Mouse (Mus musculus): ENCODE measurements around the gene Kcnj11. TPM values are rescaled to one million over a fixed set of nuclear protein-coding genes. Genes with fewer than 3 reads are reported as not detected.

Gene Kcnj11
- polyA plus RNA-seq, 1 experiment from 2014 or later: 0.48 TPM

- Histone ChIP-seq H3K4me3 (no peak overlapping the region), H3K36me3 (peaks cover 100% of the 10 kb centered on the region), H3K4me1 (replicated peaks) (no peaks in the 10 kb centered on the region), H3K9me3 (no peaks in the 10 kb centered on the region), H3K27ac (no peak overlapping the region), H3K27me3 (ENCODE audit: insufficient read depth, poor library complexity, severe bottlenecking) (no peaks in the 10 kb centered on the region)
- DNase-seq (ENCODE audit: low spot score): no peak
- WGBS: 96% methylated on average over 6 of the region's 6 CpGs
Measured at GRCm38 (mm10) chr7:46063296-46063695, 37.3 kb downstream of the Kcnj11 start.

GRCm38 (mm10) chr7:46061614-46062013 lies 39.0 kb downstream of the Kcnj11 start:
- 96% methylated on average over 16 of the region's 16 CpGs for WGBS
- Histone ChIP-seq H3K27me3 (ENCODE audit: insufficient read depth, poor library complexity, severe bottlenecking) (no peaks in the 10 kb centered on the region), H3K9me3 (no peaks in the 10 kb centered on the region), H3K27ac (no peak overlapping the region), H3K4me3 (no peak overlapping the region), H3K36me3 (peaks cover 100% of the 10 kb centered on the region), H3K4me1 (replicated peaks) (no peaks in the 10 kb centered on the region)
- no peak for DNase-seq (ENCODE audit: low spot score)

- 94% methylated on average over 8 of the region's 8 CpGs for WGBS
- Histone ChIP-seq H3K4me1 (replicated peaks) (no peaks in the 10 kb centered on the region), H3K9me3 (no peaks in the 10 kb centered on the region), H3K4me3 (no peak overlapping the region), H3K27ac (no peak overlapping the region), H3K27me3 (ENCODE audit: insufficient read depth, poor library complexity, severe bottlenecking) (no peaks in the 10 kb centered on the region), H3K36me3 (peaks cover 99% of the 10 kb centered on the region)
- no peak for DNase-seq (ENCODE audit: low spot score)
Measured at GRCm38 (mm10) chr7:46060688-46061087, 39.9 kb downstream of the Kcnj11 start.

GRCm38 (mm10) chr7:46058882-46059281 lies 41.7 kb downstream of the Kcnj11 start:
- DNase-seq (ENCODE audit: low spot score): no peak
- 96% methylated on average over 11 of the region's 11 CpGs for WGBS

GRCm38 (mm10) chr7:46053566-46053965 lies 47.0 kb downstream of the Kcnj11 start:
- Histone ChIP-seq H3K4me1 (replicated peaks) (peaks cover 6% of the 10 kb centered on the region; the same call in 1 of the 2 replicates), H3K36me3 (peaks cover 90% of the 10 kb centered on the region), H3K27me3 (ENCODE audit: insufficient read depth, poor library complexity, severe bottlenecking) (no peaks in the 10 kb centered on the region), H3K9me3 (no peaks in the 10 kb centered on the region), H3K27ac (no peak overlapping the region), H3K4me3 (no peak overlapping the region)
- WGBS: 92% methylated on average over 3 of the region's 3 CpGs
- DNase-seq (ENCODE audit: low spot score): no peak

More at GRCm38 (mm10) chr7:46058882-46059281, 41.7 kb downstream of the Kcnj11 start:
- Histone ChIP-seq H3K9me3 (no peaks in the 10 kb centered on the region), H3K27me3 (ENCODE audit: insufficient read depth, poor library complexity, severe bottlenecking) (no peaks in the 10 kb centered on the region), H3K36me3 (peaks cover 99% of the 10 kb centered on the region), H3K4me3 (no peak overlapping the region), H3K4me1 (replicated peaks) (no peaks in the 10 kb centered on the region), H3K27ac (no peak overlapping the region)

- Histone ChIP-seq H3K36me3 (peaks cover 89% of the 10 kb centered on the region), H3K27ac (no peak overlapping the region), H3K4me3 (no peak overlapping the region), H3K9me3 (no peaks in the 10 kb centered on the region), H3K27me3 (ENCODE audit: insufficient read depth, poor library complexity, severe bottlenecking) (no peaks in the 10 kb centered on the region), H3K4me1 (replicated peaks) (peaks cover 6% of the 10 kb centered on the region; the same call in 1 of the 2 replicates)
- WGBS: 90% methylated on average over 4 of the region's 4 CpGs
- no peak for DNase-seq (ENCODE audit: low spot score)
Measured at GRCm38 (mm10) chr7:46052161-46052821, 48.3 kb downstream of the Kcnj11 start.

GRCm38 (mm10) chr7:46049981-46050380 lies 50.6 kb downstream of the Kcnj11 start:
- Histone ChIP-seq H3K36me3 (peaks cover 88% of the 10 kb centered on the region), H3K4me1 (replicated peaks) (peaks cover 6% of the 10 kb centered on the region; the same call in 1 of the 2 replicates), H3K4me3 (no peak overlapping the region), H3K27me3 (ENCODE audit: insufficient read depth, poor library complexity, severe bottlenecking) (no peaks in the 10 kb centered on the region), H3K9me3 (no peaks in the 10 kb centered on the region), H3K27ac (no peak overlapping the region)
- DNase-seq (ENCODE audit: low spot score): no peak
- 74% methylated on average over 7 of the region's 7 CpGs for WGBS

- Histone ChIP-seq H3K27ac (no peak overlapping the region), H3K36me3 (peaks cover 88% of the 10 kb centered on the region), H3K4me3 (no peak overlapping the region), H3K9me3 (no peaks in the 10 kb centered on the region), H3K4me1 (replicated peaks) (peaks cover 6% of the 10 kb centered on the region; the same call in 1 of the 2 replicates), H3K27me3 (ENCODE audit: insufficient read depth, poor library complexity, severe bottlenecking) (no peaks in the 10 kb centered on the region)
- DNase-seq (ENCODE audit: low spot score): no peak
- WGBS: 93% methylated on average over 13 of the region's 13 CpGs
Measured at GRCm38 (mm10) chr7:46047873-46048562, 52.5 kb downstream of the Kcnj11 start.

GRCm38 (mm10) chr7:46045882-46046281 lies 54.7 kb downstream of the Kcnj11 start:
- 95% methylated on average over 11 of the region's 11 CpGs for WGBS
- no peak overlapping the region for H3K27ac ChIP-seq
- no peak for DNase-seq (ENCODE audit: low spot score)

GRCm38 (mm10) chr7:46044106-46044505 lies 56.5 kb downstream of the Kcnj11 start:
- H3K9me3 ChIP-seq: no peaks in the 10 kb centered on the region
- no peaks in the 10 kb centered on the region for H3K27me3 ChIP-seq (ENCODE audit: insufficient read depth, poor library complexity, severe bottlenecking)
- H3K4me1 ChIP-seq (replicated peaks): no peaks in the 10 kb centered on the region
- WGBS: 91% methylated on average over 10 of the region's 10 CpGs
- no peak for DNase-seq (ENCODE audit: low spot score)
- H3K4me3 ChIP-seq: no peak overlapping the region
- H3K36me3 ChIP-seq: peaks cover 93% of the 10 kb centered on the region
- H3K27ac ChIP-seq: no peak overlapping the region

More at GRCm38 (mm10) chr7:46045882-46046281, 54.7 kb downstream of the Kcnj11 start:
- no peaks in the 10 kb centered on the region for H3K9me3 ChIP-seq
- peaks cover 91% of the 10 kb centered on the region for H3K36me3 ChIP-seq
- no peak overlapping the region for H3K4me3 ChIP-seq
- no peaks in the 10 kb centered on the region for H3K27me3 ChIP-seq (ENCODE audit: insufficient read depth, poor library complexity, severe bottlenecking)
- H3K4me1 ChIP-seq (replicated peaks): peaks cover 6% of the 10 kb centered on the region; the same call in 1 of the 2 replicates

Other genes with a start within 250 kb of the Kcnj11 start
- gene Kdelr1, start 228.0 kb downstream of the Kcnj11 start, polyA plus RNA-seq (2016; fragmentation: Nextera tagmentation; extraction: Ambion mirVana): 37.6 and 67.7 TPM in 2 replicates
- gene Grin2d, start 222.4 kb downstream of the Kcnj11 start, polyA plus RNA-seq (2016; fragmentation: Nextera tagmentation; extraction: Ambion mirVana): 0.19 and 0.33 TPM in 2 replicates
- gene Syngr4, start 204.1 kb downstream of the Kcnj11 start, polyA plus RNA-seq (2016; fragmentation: Nextera tagmentation; extraction: Ambion mirVana): 1.1 and 1.3 TPM in 2 replicates
- 4.5 and 4.8 TPM in 2 replicates for gene Tmem143, start 203.8 kb downstream of the Kcnj11 start, polyA plus RNA-seq (2016; fragmentation: Nextera tagmentation; extraction: Ambion mirVana)
- 16.7 and 29.7 TPM in 2 replicates for gene Emp3, start 179.4 kb downstream of the Kcnj11 start, polyA plus RNA-seq (2016; fragmentation: Nextera tagmentation; extraction: Ambion mirVana)
- gene Ccdc114, start 176.7 kb downstream of the Kcnj11 start, polyA plus RNA-seq (2016; fragmentation: Nextera tagmentation; extraction: Ambion mirVana): 6.5 and 7.7 TPM in 2 replicates
- gene Abcc6, start 70.5 kb downstream of the Kcnj11 start, polyA plus RNA-seq (2016; fragmentation: Nextera tagmentation; extraction: Ambion mirVana): 0.12 and 0.20 TPM in 2 replicates
- 29.3 and 30.7 TPM in 2 replicates for gene Nomo1, start 67.1 kb downstream of the Kcnj11 start, polyA plus RNA-seq (2016; fragmentation: Nextera tagmentation; extraction: Ambion mirVana)
- gene Abcc8, start 79.3 kb upstream of the Kcnj11 start, polyA plus RNA-seq (2016; fragmentation: Nextera tagmentation; extraction: Ambion mirVana): 1.2 and 1.8 TPM in 2 replicates
- gene Ush1c, start 137.7 kb upstream of the Kcnj11 start, polyA plus RNA-seq (2016; fragmentation: Nextera tagmentation; extraction: Ambion mirVana): 3.3 and 4.7 TPM in 2 replicates
- gene Otog, start 140.2 kb upstream of the Kcnj11 start, polyA plus RNA-seq (2016; fragmentation: Nextera tagmentation; extraction: Ambion mirVana): 0.31 and 1.7 TPM in 2 replicates